Mouse (Mus musculus): ENCODE measurements around the gene Tbx3.

DNA sequence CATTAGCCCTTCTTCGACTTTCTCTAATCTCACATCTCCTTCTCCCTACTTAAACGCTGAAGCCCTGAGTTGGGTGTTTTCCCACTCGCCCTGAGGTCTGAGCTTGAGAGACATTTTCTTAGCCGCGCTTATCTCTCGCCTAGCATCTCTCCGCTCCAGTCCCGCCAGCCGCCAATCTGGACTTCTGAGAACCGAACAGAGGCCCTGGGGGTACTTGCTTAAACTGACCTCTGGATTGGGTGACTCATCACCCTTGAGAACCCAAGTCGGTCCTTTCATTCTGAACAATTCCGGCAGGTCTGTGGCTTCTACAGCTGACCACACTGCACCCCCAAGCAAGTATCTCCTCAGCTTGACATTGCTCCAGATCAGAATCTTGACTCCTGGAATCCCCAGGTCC is 32.2 kb upstream of the Tbx3 start:
- no peak for TF ChIP-seq POLR2A (IDR thresholded peaks at IDR 0.05; ENCODE audit: low read depth, low read length)
- TF ChIP-seq CTCF (IDR thresholded peaks at IDR 0.05; ENCODE audit: extremely low read depth, insufficient read length, insufficient replicate concordance, low read depth, low read length), result no peak

Data from small intestine, adult 2 months (tissue).